Mouse (Mus musculus) heart, adult 2 months (tissue): ENCODE results near the gene Fbxo46.

Experiments
- CTCF ChIP-seq: fragments of 200-600 bp; IDR thresholded peaks from 2 replicates; pipeline ENCODE4 v1.8.1; 2022; ENCODE audit warnings: antibody characterized with exemption, mild to moderate bottlenecking, moderate library complexity
- POLR2A ChIP-seq: fragments of 200-500 bp; IDR thresholded peaks from 2 replicates; pipeline ENCODE4 v1.6.1; 2011; ENCODE audit warnings: mild to moderate bottlenecking, low read depth, low read length, control low read depth; ENCODE audit not compliant: insufficient read depth

- TF ChIP-seq POLR2A = no peak
- no peak for TF ChIP-seq CTCF
Observed at GRCm38 (mm10) chr7:19147497-19148045, 27.9 kb downstream of the Fbxo46 start.
